Mouse (Mus musculus): ENCODE measurements around the gene Ublcp1. TPM values are rescaled to one million over a fixed set of nuclear protein-coding genes. Genes with fewer than 3 reads are reported as not detected.
A peak's percentile ranks its signal among the peaks of the same experiment; 100 is the strongest.
"Not testable (repeated sequence)": the region's sequence is repeated elsewhere in the genome, so short reads cannot be mapped to it uniquely, and the experiment has no call there.

The Ublcp1 gene
- polyA plus RNA-seq, 1 experiment from 2014 or later = 58.5 TPM

- no peak for DNase-seq (ENCODE audit: low spot score)
- 72% methylated on average over 3 of the region's 3 CpGs for WGBS
- Histone ChIP-seq H3K4me1 (replicated peaks) (peaks cover 9% of the 10 kb centered on the region), H3K27me3 (ENCODE audit: insufficient read depth, poor library complexity, severe bottlenecking) (no peaks in the 10 kb centered on the region), H3K4me3 (no peak overlapping the region), H3K36me3 (no peaks in the 10 kb centered on the region), H3K27ac (no peak overlapping the region), H3K9me3 (no peaks in the 10 kb centered on the region)
These were observed 5.2 kb upstream of the Ublcp1 start for GRCm38 (mm10) chr11:44475467-44475866.

GRCm38 (mm10) chr11:44471337-44471995 lies 1.2 kb upstream of the Ublcp1 start:
- Histone ChIP-seq H3K36me3 (no peaks in the 10 kb centered on the region), H3K9me3 (no peaks in the 10 kb centered on the region), H3K4me3 (peak overlapping the region; percentile 94), H3K27me3 (ENCODE audit: insufficient read depth, poor library complexity, severe bottlenecking) (no peaks in the 10 kb centered on the region), H3K27ac (peak overlapping the region; percentile 94), H3K4me1 (replicated peaks) (peaks cover 22% of the 10 kb centered on the region)
- WGBS = 28% methylated on average over 4 of the region's 4 CpGs
- DNase-seq (ENCODE audit: low spot score) = peak; percentile 13

- DNase-seq (ENCODE audit: low spot score) = no peak
- no peaks in the 10 kb centered on the region for H3K9me3 ChIP-seq
- WGBS = 1% methylated on average over 59 of the region's 59 CpGs
- H3K27ac ChIP-seq = peak overlapping the region; percentile 94
- peaks cover 8% of the 10 kb centered on the region for H3K36me3 ChIP-seq
- H3K4me3 ChIP-seq = peak overlapping the region; percentile 94
- no peaks in the 10 kb centered on the region for H3K27me3 ChIP-seq (ENCODE audit: insufficient read depth, poor library complexity, severe bottlenecking)
- peaks cover 22% of the 10 kb centered on the region for H3K4me1 ChIP-seq (replicated peaks)
These were observed 459 bp downstream of the Ublcp1 start for GRCm38 (mm10) chr11:44469646-44470431.

- Histone ChIP-seq H3K27ac (no peak overlapping the region), H3K4me1 (replicated peaks) (peaks cover 22% of the 10 kb centered on the region), H3K27me3 (ENCODE audit: insufficient read depth, poor library complexity, severe bottlenecking) (no peaks in the 10 kb centered on the region), H3K9me3 (no peaks in the 10 kb centered on the region), H3K36me3 (peaks cover 15% of the 10 kb centered on the region), H3K4me3 (no peak overlapping the region)
- DNase-seq (ENCODE audit: low spot score) = no peak
- WGBS = 91% methylated on average over 10 of the region's 10 CpGs
These were observed 1.9 kb downstream of the Ublcp1 start for GRCm38 (mm10) chr11:44468306-44468790.

- Histone ChIP-seq H3K27me3 (ENCODE audit: insufficient read depth, poor library complexity, severe bottlenecking) (no peaks in the 10 kb centered on the region), H3K4me3 (no peak overlapping the region), H3K9me3 (no peaks in the 10 kb centered on the region), H3K36me3 (peaks cover 22% of the 10 kb centered on the region), H3K27ac (no peak overlapping the region), H3K4me1 (replicated peaks) (peaks cover 22% of the 10 kb centered on the region)
- WGBS = 91% methylated on average over 6 of the region's 6 CpGs
- no peak for DNase-seq (ENCODE audit: low spot score)
These were observed 3.3 kb downstream of the Ublcp1 start for GRCm38 (mm10) chr11:44466949-44467442.

- no peak overlapping the region for H3K27ac ChIP-seq
- DNase-seq (ENCODE audit: low spot score) = no peak
- no peaks in the 10 kb centered on the region for H3K4me1 ChIP-seq (replicated peaks)
- H3K9me3 ChIP-seq = no peaks in the 10 kb centered on the region
- H3K4me3 ChIP-seq = no peak overlapping the region
- 85% methylated on average over 6 of the region's 6 CpGs for WGBS
- peaks cover 73% of the 10 kb centered on the region for H3K36me3 ChIP-seq
- no peaks in the 10 kb centered on the region for H3K27me3 ChIP-seq (ENCODE audit: insufficient read depth, poor library complexity, severe bottlenecking)
These were observed 8.8 kb downstream of the Ublcp1 start for GRCm38 (mm10) chr11:44461493-44461892.

GRCm38 (mm10) chr11:44453423-44453822 lies 16.9 kb downstream of the Ublcp1 start:
- 66% methylated on average over 2 of the region's 2 CpGs for WGBS
- Histone ChIP-seq H3K4me1 (replicated peaks) (no peaks in the 10 kb centered on the region), H3K36me3 (peaks cover 45% of the 10 kb centered on the region), H3K27ac (no peak overlapping the region), H3K4me3 (no peak overlapping the region), H3K9me3 (no peaks in the 10 kb centered on the region), H3K27me3 (ENCODE audit: insufficient read depth, poor library complexity, severe bottlenecking) (no peaks in the 10 kb centered on the region)
- DNase-seq (ENCODE audit: low spot score) = peak; percentile 20

GRCm38 (mm10) chr11:44452016-44452415 lies 18.3 kb downstream of the Ublcp1 start:
- not testable (repeated sequence) for H3K27ac ChIP-seq; H3K27me3 ChIP-seq (ENCODE audit: insufficient read depth, poor library complexity, severe bottlenecking); DNase-seq (ENCODE audit: low spot score); H3K4me1 ChIP-seq (replicated peaks); H3K4me3 ChIP-seq; H3K9me3 ChIP-seq
- WGBS = 95% methylated on average over 5 of the region's 5 CpGs
- peaks cover 32% of the 10 kb centered on the region for H3K36me3 ChIP-seq

- no peak for DNase-seq (ENCODE audit: low spot score)
- no peak overlapping the region for H3K4me3 ChIP-seq
- no peaks in the 10 kb centered on the region for H3K4me1 ChIP-seq (replicated peaks)
- no peaks in the 10 kb centered on the region for H3K9me3 ChIP-seq
- no peak overlapping the region for H3K27ac ChIP-seq
- no peaks in the 10 kb centered on the region for H3K27me3 ChIP-seq (ENCODE audit: insufficient read depth, poor library complexity, severe bottlenecking)
- peaks cover 24% of the 10 kb centered on the region for H3K36me3 ChIP-seq
These were observed 19.3 kb downstream of the Ublcp1 start for GRCm38 (mm10) chr11:44451046-44451445.

- H3K4me1 ChIP-seq (replicated peaks) = no peaks in the 10 kb centered on the region
- WGBS = 91% methylated on average over 6 of the region's 6 CpGs
These were observed 32.5 kb downstream of the Ublcp1 start for GRCm38 (mm10) chr11:44437786-44438185.

GRCm38 (mm10) chr11:44430036-44430435 lies 40.3 kb downstream of the Ublcp1 start:
- no peak for DNase-seq (ENCODE audit: low spot score)
- Histone ChIP-seq H3K4me1 (replicated peaks) (no peaks in the 10 kb centered on the region), H3K36me3 (no peaks in the 10 kb centered on the region), H3K27ac (no peak overlapping the region), H3K4me3 (no peak overlapping the region), H3K9me3 (no peaks in the 10 kb centered on the region), H3K27me3 (ENCODE audit: insufficient read depth, poor library complexity, severe bottlenecking) (no peaks in the 10 kb centered on the region)
- 90% methylated on average over 3 of the region's 3 CpGs for WGBS

More at GRCm38 (mm10) chr11:44437786-44438185, 32.5 kb downstream of the Ublcp1 start:
- no peak overlapping the region for H3K27ac ChIP-seq
- no peak overlapping the region for H3K4me3 ChIP-seq
- no peaks in the 10 kb centered on the region for H3K36me3 ChIP-seq
- no peak for DNase-seq (ENCODE audit: low spot score)
- no peaks in the 10 kb centered on the region for H3K27me3 ChIP-seq (ENCODE audit: insufficient read depth, poor library complexity, severe bottlenecking)
- no peaks in the 10 kb centered on the region for H3K9me3 ChIP-seq

GRCm38 (mm10) chr11:44427951-44428350 lies 42.3 kb downstream of the Ublcp1 start:
- H3K4me1 ChIP-seq (replicated peaks) = 0 out of 2 replicates have a peak, but pooled peaks cover 9% of the 10 kb centered on the region
- 69% methylated on average over 2 of the region's 2 CpGs for whole genome bisulfite sequencing
- no peaks in the 10 kb centered on the region for H3K27me3 ChIP-seq (ENCODE audit: insufficient read depth, poor library complexity, severe bottlenecking)
- H3K9me3 ChIP-seq = no peaks in the 10 kb centered on the region
- no peak overlapping the region for H3K27ac ChIP-seq
- no peak for DNase-seq (ENCODE audit: low spot score)
- H3K36me3 ChIP-seq = no peaks in the 10 kb centered on the region
- no peak overlapping the region for H3K4me3 ChIP-seq

GRCm38 (mm10) chr11:44425626-44426025 lies 44.7 kb downstream of the Ublcp1 start:
- DNase-seq (ENCODE audit: low spot score) = no peak
- H3K27ac ChIP-seq = no peak overlapping the region
- 76% methylated on average over 6 of the region's 6 CpGs for WGBS
- H3K9me3 ChIP-seq = no peaks in the 10 kb centered on the region
- no peaks in the 10 kb centered on the region for H3K36me3 ChIP-seq
- H3K27me3 ChIP-seq (ENCODE audit: insufficient read depth, poor library complexity, severe bottlenecking) = no peaks in the 10 kb centered on the region
- H3K4me3 ChIP-seq = no peak overlapping the region
- H3K4me1 ChIP-seq (replicated peaks) = 0 out of 2 replicates have a peak, but pooled peaks cover 9% of the 10 kb centered on the region
